Mouse (Mus musculus): ENCODE measurements around the gene Gm16381. TPM values are rescaled to one million over a fixed set of nuclear protein-coding genes. Genes with fewer than 3 reads are reported as not detected.
"Not testable (repeated sequence)": the region's sequence is repeated elsewhere in the genome, so short reads cannot be mapped to it uniquely, and the experiment has no call there.

The Gm16381 gene
- total RNA-seq (2021), result not detected

DNA sequence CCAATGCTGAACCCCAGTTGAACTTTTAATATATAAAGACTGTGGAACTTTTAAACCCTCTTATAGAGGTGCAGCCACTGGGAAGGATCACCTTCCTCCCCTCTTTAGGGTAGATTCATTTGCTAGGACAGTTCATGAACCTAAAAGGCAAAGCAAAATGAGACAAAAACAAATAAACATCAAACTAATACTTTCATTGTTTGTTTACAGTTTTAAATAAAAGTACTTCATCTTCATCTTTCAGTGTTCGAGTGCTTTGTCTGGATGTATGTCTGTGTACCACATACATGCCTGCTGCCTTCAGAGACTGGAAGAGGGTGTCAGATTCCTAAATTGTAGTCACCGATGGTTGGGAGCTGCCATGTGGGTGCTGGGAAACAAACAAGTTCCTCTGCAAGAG is at the start of gene Gm16381:
Gene Gm16381, minus strand, starts transcription at position 101 of the 400 bp plus-strand sequence.
- intact Hi-C loops (cut with DNase I); DNase-seq (ENCODE audit: low spot score in 2 of 2): not testable (repeated sequence)

DNA sequence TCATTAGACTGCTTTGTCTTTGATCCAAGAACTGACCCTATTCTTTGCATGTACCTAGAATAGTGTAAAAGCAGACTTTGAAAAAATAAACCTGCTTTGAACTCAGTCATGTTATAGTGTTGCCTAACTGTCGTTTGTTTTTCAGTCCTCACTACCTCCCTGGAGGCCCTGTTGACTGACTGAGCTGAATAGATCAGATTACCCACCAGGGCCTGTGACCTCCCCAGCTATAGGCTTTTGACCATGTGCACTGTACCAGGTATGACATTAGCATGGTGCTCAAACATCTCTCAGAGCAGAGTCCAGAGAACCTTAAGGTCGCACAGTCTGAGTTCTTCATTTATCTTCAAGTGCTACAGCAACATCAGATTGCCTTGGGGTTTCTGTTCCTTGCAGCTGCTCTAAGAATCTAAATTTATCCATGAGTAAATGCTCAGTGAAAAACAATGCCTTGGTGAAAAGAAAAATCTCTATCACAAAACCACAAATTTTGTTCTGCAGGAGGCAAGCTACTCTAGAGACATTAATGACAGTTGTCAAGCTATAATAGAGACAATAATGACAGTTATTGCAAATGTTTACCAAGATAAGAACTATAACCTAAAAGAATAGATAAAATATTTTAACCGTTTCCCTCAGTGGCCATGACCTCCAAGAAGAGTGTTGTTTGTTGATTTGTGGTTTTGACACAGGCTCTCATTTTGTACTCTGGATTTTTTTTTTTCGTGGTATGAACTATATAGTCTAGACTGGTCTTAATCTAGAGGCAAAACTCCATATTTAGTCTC is 8.7 kb upstream of the Gm16381 start:
- DNase-seq (ENCODE audit: low spot score in 2 of 2); intact Hi-C loops (cut with DNase I): not testable (repeated sequence)

DNA sequence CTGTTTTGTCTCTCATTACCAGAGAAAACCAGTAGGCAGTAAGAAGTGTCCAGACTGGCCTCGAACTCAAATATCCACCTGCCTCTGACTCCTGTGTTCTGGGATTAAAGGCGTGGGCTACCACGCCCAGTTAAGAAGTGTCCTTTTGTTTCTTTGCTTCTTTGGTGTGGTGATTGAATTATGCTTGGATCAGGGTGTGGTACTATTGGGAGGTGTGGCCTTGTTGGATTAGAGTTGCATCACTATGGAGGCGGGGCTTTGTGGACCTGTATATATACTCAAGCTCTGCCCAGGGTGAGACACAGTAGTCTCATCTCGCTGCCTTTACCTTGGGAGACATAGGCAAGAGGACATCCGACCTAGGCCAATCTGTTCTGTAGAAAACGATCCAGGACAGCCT is 25.9 kb downstream of the Gm16381 start, which contains the start of gene Gm4027:
Gene Gm4027, plus strand, starts transcription at position 301 of the 400 bp plus-strand sequence.
- intact Hi-C loops (cut with DNase I), result not testable (repeated sequence)

GRCm38 (mm10) chr12:87602388-87602787 is 42.0 kb downstream of the Gm16381 start, which contains the start of gene Oog1:
Gene Oog1, plus strand, starts transcription at chr12:87602688.
- DNase-seq (ENCODE audit: low spot score in 2 of 2); intact Hi-C loops (cut with DNase I): not testable (repeated sequence)

More for the DNA sequence above, 25.9 kb downstream of the Gm16381 start, which contains the start of gene Gm4027:
- not testable (repeated sequence) for DNase-seq (ENCODE audit: low spot score in 2 of 2)

DNA sequence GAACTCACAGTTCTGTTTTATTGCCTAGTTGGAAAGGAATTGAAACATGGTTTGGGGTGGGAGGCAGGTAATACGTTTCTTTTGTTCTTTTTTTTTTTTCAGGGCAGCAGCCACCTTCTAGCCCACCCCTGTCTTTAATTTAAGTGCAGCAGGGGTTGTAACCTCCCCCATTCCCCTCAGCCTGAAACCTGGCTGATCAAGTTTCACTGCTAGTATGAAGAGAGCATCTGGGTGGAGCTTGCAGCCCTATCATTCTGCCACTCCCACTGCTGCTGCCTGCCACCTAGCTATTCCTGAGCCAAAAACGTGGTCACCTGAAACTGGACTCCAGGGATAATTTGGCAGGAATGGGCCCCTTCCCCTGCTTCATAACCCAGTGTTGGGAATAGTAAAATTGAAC is 43.0 kb downstream of the Gm16381 start:
- intact Hi-C loops (cut with DNase I); DNase-seq (ENCODE audit: low spot score in 2 of 2): not testable (repeated sequence)

Other genes with a start within 250 kb of the Gm16381 start
- gene Slirp, start 200.7 kb downstream of the Gm16381 start, total RNA-seq (2021), result 10 to 100 TPM; 89.2 to 93.5 TPM
- 10 to 100 TPM; 16.5 to 16.8 TPM for gene Alkbh1, start 200.6 kb downstream of the Gm16381 start, total RNA-seq (2021)
- 10 to 100 TPM; 63.7 to 73.1 TPM for gene Snw1, start 172.3 kb downstream of the Gm16381 start, total RNA-seq (2021)
- gene Gm5788, start 149.9 kb downstream of the Gm16381 start, total RNA-seq (2021), result not detected
- gene Gm8300, start 130.3 kb downstream of the Gm16381 start, total RNA-seq (2021), result not detected
- gene Oog1, start 41.9 kb downstream of the Gm16381 start, total RNA-seq (2021), result not detected
- gene Gm4027, start 25.8 kb downstream of the Gm16381 start, total RNA-seq (2021), result not detected
- not detected for gene Gm21319, start 131.1 kb upstream of the Gm16381 start, total RNA-seq (2021)
- not detected for gene Gm21936, start 150.9 kb upstream of the Gm16381 start, total RNA-seq (2021)
- not detected for gene BB287469, start 172.0 kb upstream of the Gm16381 start, total RNA-seq (2021)
- gene Gm2001, start 197.7 kb upstream of the Gm16381 start, total RNA-seq (2021), result not detected
- not detected for gene Gm2016, start 229.5 kb upstream of the Gm16381 start, total RNA-seq (2021)

All from left cerebral cortex, postnatal 25 days (tissue).